In the genomic region with DNA sequence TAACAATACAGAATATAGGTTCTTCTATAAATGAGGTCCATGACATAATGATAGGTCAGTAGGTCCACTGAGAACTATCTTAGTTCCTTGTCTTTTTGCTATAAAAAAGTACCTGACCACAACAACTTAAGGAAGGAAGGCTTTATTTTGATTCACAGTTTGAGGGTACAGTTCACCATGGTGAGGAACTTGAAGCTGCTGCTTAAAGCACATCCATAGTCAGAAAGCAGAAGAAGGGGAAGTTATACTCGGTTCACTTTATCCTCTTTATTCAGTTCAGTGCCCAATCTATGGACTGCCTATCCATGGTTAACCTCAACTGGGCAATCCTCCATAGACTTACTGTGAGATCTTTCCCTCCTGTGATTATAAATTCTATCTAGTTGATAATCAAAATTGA, we compare ENCODE assay signal across 16 mouse cellular contexts. TPM values are rescaled to one million over a fixed set of nuclear protein-coding genes. Genes with fewer than 3 reads are reported as not detected.
DNase-seq lines count a peak whose midpoint lies in the region; ATAC-seq lines count a peak whose summit lies in the region.
"Had no signal": no experiment of that assay in that cellular context is flagged by ENCODE, and none has a peak within 500 bp of the region (broad histone marks: within the 10 kb centered on the region; RNA-seq: fewer than 3 reads in every experiment).

No protein-coding gene starts in this region.

- DNase-seq in MEL-GATA-1-ER (ENCODE audit: extremely low read depth, low read depth): peak; percentile 14
- no peak for DNase-seq in left cerebral cortex, adult 8-10 months (ENCODE audit: low spot score in 2 of 2)
- no peak for DNase-seq in cerebellum, adult 11-12 months
- DNase-seq in ovary, postnatal 36 days (ENCODE audit: low spot score): no peak
- DNase-seq: adrenal gland, adult 2 months; adrenal gland, postnatal 14 days; cerebellum, adult 11 months; cerebellum, adult 8-10 months; cerebellum, postnatal 10 days; cerebellum, postnatal 36 days; gastrocnemius, postnatal 25 days had no signal

- ATAC-seq in hematopoietic stem cell, adult 5-6 weeks (replicated peaks in 1 of 2; ENCODE audit: insufficient read depth in 1 of 2, low FRiP score in 2 of 2, low TSS enrichment in 1 of 2, low read depth in 1 of 2, poor library complexity in 2 of 2, severe bottlenecking in 2 of 2): peak; percentile 86 to 98
- peak; percentile 50; the same call in 1 of the 2 replicates for ATAC-seq in monocyte, adult 5-6 weeks (replicated peaks; ENCODE audit: insufficient number of reproducible peaks, low FRiP score, low TSS enrichment, poor library complexity, severe bottlenecking)
- ATAC-seq: forebrain, embryonic 14.5 days; hindbrain, embryonic 16.5 days; intestine, embryonic 15.5 days had no signal

RNA-seq across cellular contexts. Expression of gene Ptgs2, which starts 43.7 kb away (rescaled TPM):
- total RNA-seq in hematopoietic stem cell, adult 5-6 weeks (2017): 17.3 and 20.3 TPM in 2 replicates
- 15.4 to 31.1 TPM (median 29.7 TPM) in 3 replicates for total RNA-seq in monocyte, adult 5-6 weeks (2017)
- total RNA-seq in left cerebral cortex, adult 8-10 months (2022): 10 to 100 TPM in 1 of 4 experiments, 1 to 10 TPM in 3; 8.2 to 11.6 (median 9.0) TPM
